Mouse (Mus musculus): Measurements from ENCODE around the gene Cbx5.

DNA sequence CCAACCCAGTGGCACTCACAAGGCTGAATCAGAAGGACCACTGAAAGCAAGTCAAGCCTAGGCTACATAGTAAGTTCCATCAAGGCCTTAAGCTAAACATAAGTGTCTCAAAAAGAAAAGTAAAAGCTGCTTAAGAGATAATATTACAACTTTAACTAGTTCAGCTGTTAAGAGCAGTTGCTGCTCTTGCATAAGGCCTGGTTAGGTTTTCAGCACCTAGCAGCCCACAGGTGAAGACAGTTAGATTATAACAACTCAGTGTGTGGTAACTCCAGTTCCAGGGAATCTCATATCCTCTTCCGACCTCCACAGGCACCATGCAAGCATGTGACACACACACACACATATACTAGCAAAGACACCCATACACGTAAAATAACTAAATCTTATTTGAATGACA lies 12.0 kb downstream of the Cbx5 start:
- no peak for TF ChIP-seq POLR2A (IDR thresholded peaks at IDR 0.05; ENCODE audit: insufficient read depth, low read depth, low read length)
- no peak for TF ChIP-seq EP300 (IDR thresholded peaks at IDR 0.05; ENCODE audit: insufficient read depth, low read depth, low read length)
- TF ChIP-seq CTCF (IDR thresholded peaks at IDR 0.05), result no peak
